Mouse (Mus musculus): ENCODE results near the gene Gpr176. TPM values are rescaled to one million over a fixed set of nuclear protein-coding genes. Genes with fewer than 3 reads are reported as not detected.

The Gpr176 gene
- polyA plus RNA-seq, 1 experiment from 2014 or later: 0.57 TPM

- Histone ChIP-seq H3K4me1 (replicated peaks; ENCODE audit: control insufficient read depth, insufficient read depth, low read length) (no peaks in the 10 kb centered on the region), H3K9ac (ENCODE audit: low read depth, low read length) (no peak overlapping the region), H3K27ac (ENCODE audit: low read depth, low read length) (no peak overlapping the region), H3K27me3 (replicated peaks; ENCODE audit: control insufficient read depth, insufficient read depth, low read length) (no peaks in the 10 kb centered on the region), H3K36me3 (ENCODE audit: control insufficient read depth, insufficient read depth) (no peaks in the 10 kb centered on the region), H3K9me3 (ENCODE audit: control insufficient read depth) (peaks cover 3% of the 10 kb centered on the region; the same call in 1 of the 2 replicates), H3K4me2 (replicated peaks; ENCODE audit: low read depth) (no peak overlapping the region), H3K4me3 (ENCODE audit: low read depth, low read length) (no peak overlapping the region)
- no peak for TF ChIP-seq CTCF (IDR thresholded peaks at IDR 0.05; ENCODE audit: low read depth)
- no peak for ATAC-seq
- 83% methylated on average over 9 of the region's 9 CpGs for WGBS
Measured at GRCm38 (mm10) chr2:118288326-118289065, 84.7 kb downstream of the Gpr176 start.

DNA sequence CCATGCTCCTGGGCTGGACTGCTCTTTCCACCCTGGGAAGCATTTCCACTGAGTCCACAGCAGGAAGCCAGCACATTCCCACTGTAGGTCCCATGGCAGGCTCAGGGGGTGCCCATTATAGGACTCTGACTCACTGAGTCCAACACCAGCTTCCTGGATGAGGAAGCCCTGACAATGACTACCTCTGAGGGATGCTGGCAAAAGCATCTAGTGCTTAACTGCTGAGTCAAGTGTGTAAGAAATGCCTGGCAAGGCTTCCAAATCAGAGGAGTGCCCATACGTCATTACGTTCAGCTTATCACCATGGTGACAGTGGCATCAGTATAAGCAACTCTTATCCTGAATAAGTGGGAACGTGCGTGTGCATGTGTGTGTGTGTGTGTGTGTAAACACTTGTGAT, 85.5 kb downstream of the Gpr176 start:
- Histone ChIP-seq H3K9me3 (ENCODE audit: control insufficient read depth) (peaks cover 3% of the 10 kb centered on the region; the same call in 1 of the 2 replicates), H3K4me1 (replicated peaks; ENCODE audit: control insufficient read depth, insufficient read depth, low read length) (no peaks in the 10 kb centered on the region), H3K4me2 (replicated peaks; ENCODE audit: low read depth) (no peak overlapping the region), H3K36me3 (ENCODE audit: control insufficient read depth, insufficient read depth) (no peaks in the 10 kb centered on the region), H3K27ac (ENCODE audit: low read depth, low read length) (no peak overlapping the region), H3K4me3 (ENCODE audit: low read depth, low read length) (no peak overlapping the region), H3K9ac (ENCODE audit: low read depth, low read length) (no peak overlapping the region), H3K27me3 (replicated peaks; ENCODE audit: control insufficient read depth, insufficient read depth, low read length) (no peaks in the 10 kb centered on the region)
- ATAC-seq: no peak
- TF ChIP-seq CTCF (IDR thresholded peaks at IDR 0.05; ENCODE audit: low read depth): no peak
- 67% methylated on average over 4 of the region's 4 CpGs for WGBS

- ATAC-seq: no peak
- Histone ChIP-seq H3K9me3 (ENCODE audit: control insufficient read depth) (no peaks in the 10 kb centered on the region), H3K9ac (ENCODE audit: low read depth, low read length) (no peak overlapping the region), H3K36me3 (ENCODE audit: control insufficient read depth, insufficient read depth) (no peaks in the 10 kb centered on the region), H3K27me3 (replicated peaks; ENCODE audit: control insufficient read depth, insufficient read depth, low read length) (no peaks in the 10 kb centered on the region), H3K27ac (ENCODE audit: low read depth, low read length) (no peak overlapping the region), H3K4me3 (ENCODE audit: low read depth, low read length) (no peak overlapping the region), H3K4me2 (replicated peaks; ENCODE audit: low read depth) (no peak overlapping the region), H3K4me1 (replicated peaks; ENCODE audit: control insufficient read depth, insufficient read depth, low read length) (no peaks in the 10 kb centered on the region)
- WGBS: 71% methylated on average over 3 of the region's 3 CpGs
- TF ChIP-seq CTCF (IDR thresholded peaks at IDR 0.05; ENCODE audit: low read depth): no peak
Measured at GRCm38 (mm10) chr2:118282467-118282866, 90.8 kb downstream of the Gpr176 start.

DNA sequence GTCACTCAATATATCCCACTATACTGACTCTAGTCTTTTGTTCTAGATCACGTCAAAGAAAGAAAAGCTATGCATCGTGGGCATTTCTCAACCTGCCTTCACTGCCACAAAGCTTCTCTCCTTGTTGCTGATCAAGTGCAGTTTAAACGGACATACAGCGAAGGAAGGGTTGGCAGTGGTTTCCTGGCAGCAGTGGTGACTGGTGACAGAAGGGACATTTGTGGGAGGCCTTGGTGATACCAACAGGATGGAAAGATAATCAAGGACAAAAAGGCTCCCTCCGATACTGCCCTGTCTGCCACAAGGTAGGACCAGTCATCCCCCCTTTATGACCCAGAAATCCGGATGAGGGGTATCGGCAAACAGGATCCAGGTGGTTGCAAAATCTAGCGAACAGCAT, 95.0 kb downstream of the Gpr176 start:
- 91% methylated on average over 8 of the region's 8 CpGs for WGBS

GRCm38 (mm10) chr2:118271606-118272005, 101.6 kb downstream of the Gpr176 start:
- no peak for ATAC-seq
- no peak overlapping the region for H3K4me3 ChIP-seq (ENCODE audit: low read depth, low read length)
- H3K4me2 ChIP-seq (replicated peaks; ENCODE audit: low read depth): no peak overlapping the region
- H3K9ac ChIP-seq (ENCODE audit: low read depth, low read length): no peak overlapping the region
- H3K27me3 ChIP-seq (replicated peaks; ENCODE audit: control insufficient read depth, insufficient read depth, low read length): no peaks in the 10 kb centered on the region
- no peaks in the 10 kb centered on the region for H3K9me3 ChIP-seq (ENCODE audit: control insufficient read depth)
- no peak overlapping the region for H3K27ac ChIP-seq (ENCODE audit: low read depth, low read length)
- no peaks in the 10 kb centered on the region for H3K4me1 ChIP-seq (replicated peaks; ENCODE audit: control insufficient read depth, insufficient read depth, low read length)
- TF ChIP-seq CTCF (IDR thresholded peaks at IDR 0.05; ENCODE audit: low read depth): no peak
- no peaks in the 10 kb centered on the region for H3K36me3 ChIP-seq (ENCODE audit: control insufficient read depth, insufficient read depth)
- WGBS: 88% methylated on average over 10 of the region's 10 CpGs

More for the DNA sequence above, 95.0 kb downstream of the Gpr176 start:
- Histone ChIP-seq H3K36me3 (ENCODE audit: control insufficient read depth, insufficient read depth) (no peaks in the 10 kb centered on the region), H3K9me3 (ENCODE audit: control insufficient read depth) (no peaks in the 10 kb centered on the region), H3K27ac (ENCODE audit: low read depth, low read length) (no peak overlapping the region), H3K4me3 (ENCODE audit: low read depth, low read length) (no peak overlapping the region), H3K27me3 (replicated peaks; ENCODE audit: control insufficient read depth, insufficient read depth, low read length) (no peaks in the 10 kb centered on the region), H3K4me2 (replicated peaks; ENCODE audit: low read depth) (no peak overlapping the region), H3K9ac (ENCODE audit: low read depth, low read length) (no peak overlapping the region), H3K4me1 (replicated peaks; ENCODE audit: control insufficient read depth, insufficient read depth, low read length) (no peaks in the 10 kb centered on the region)
- TF ChIP-seq CTCF (IDR thresholded peaks at IDR 0.05; ENCODE audit: low read depth): no peak
- ATAC-seq: no peak

DNA sequence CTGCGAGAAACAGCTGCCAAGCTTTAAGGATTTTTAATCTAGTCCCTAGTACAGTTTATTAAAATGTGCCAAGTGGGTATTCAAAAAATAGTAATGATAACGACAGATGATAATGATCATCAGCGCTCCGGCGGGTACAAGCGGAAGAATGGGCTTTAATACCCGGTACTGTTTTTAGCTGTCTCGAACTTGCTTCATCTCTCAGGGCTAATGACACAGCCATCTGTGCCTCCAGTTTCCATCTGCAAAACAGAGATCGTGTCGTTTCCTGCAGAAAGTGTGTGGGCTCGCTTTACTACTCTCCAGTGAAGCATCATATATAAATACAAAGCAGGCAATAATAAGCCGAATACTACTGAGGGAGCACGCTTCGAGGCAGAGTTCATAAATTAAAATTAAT, 103.0 kb downstream of the Gpr176 start:
- Histone ChIP-seq H3K9me3 (ENCODE audit: control insufficient read depth) (no peaks in the 10 kb centered on the region), H3K4me1 (replicated peaks; ENCODE audit: control insufficient read depth, insufficient read depth, low read length) (no peaks in the 10 kb centered on the region), H3K27me3 (replicated peaks; ENCODE audit: control insufficient read depth, insufficient read depth, low read length) (no peaks in the 10 kb centered on the region), H3K36me3 (ENCODE audit: control insufficient read depth, insufficient read depth) (no peaks in the 10 kb centered on the region), H3K9ac (ENCODE audit: low read depth, low read length) (no peak overlapping the region), H3K4me3 (ENCODE audit: low read depth, low read length) (no peak overlapping the region), H3K4me2 (replicated peaks; ENCODE audit: low read depth) (no peak overlapping the region), H3K27ac (ENCODE audit: low read depth, low read length) (no peak overlapping the region)
- ATAC-seq: no peak
- TF ChIP-seq CTCF (IDR thresholded peaks at IDR 0.05; ENCODE audit: low read depth): no peak
- 84% methylated on average over 14 of the region's 14 CpGs for WGBS
